Mouse (Mus musculus) cerebellum, adult 2 months (tissue): Measurements from ENCODE around the gene Klf14. TPM values are rescaled to one million over a fixed set of nuclear protein-coding genes. Genes with fewer than 3 reads are reported as not detected.

Source experiments
- DNase-seq, 2 experiments: peaks; one replicate each; pipeline ENCODE4 v3.0.0; 2021
- H3K27ac ChIP-seq: fragments of 200-500 bp; 2 replicates; pipeline ENCODE4 v1.5.1; 2012; ENCODE audit warnings: low read length, control low read depth, inconsistent platforms; ENCODE audit not compliant: insufficient read depth
- H3K27me3 ChIP-seq: fragments of 200-500 bp; 2 replicates; pipeline ENCODE4 v1.6.1; 2012; ENCODE audit warnings: inconsistent platforms, mild to moderate bottlenecking, low read length, moderate library complexity; ENCODE audit not compliant: control insufficient read depth, insufficient read depth
- H3K4me1 ChIP-seq: fragments of 200-500 bp; 2 replicates; pipeline ENCODE4 v1.6.1; 2011; ENCODE audit warnings: low read length; ENCODE audit not compliant: control insufficient read depth, insufficient read depth
- H3K4me3 ChIP-seq: fragments of 200-500 bp; replicated peaks from 2 replicates; pipeline ENCODE3; 2011; ENCODE audit warnings: mild to moderate bottlenecking, low read depth, low read length, control low read depth; ENCODE audit not compliant: insufficient read depth
- CTCF ChIP-seq: fragments of 200-500 bp; IDR thresholded peaks from 2 replicates; pipeline ENCODE4 v1.5.1; 2011; ENCODE audit warnings: low read depth, mild to moderate bottlenecking, control low read depth, low read length, moderate library complexity, borderline replicate concordance; ENCODE audit not compliant: insufficient read depth
- POLR2A ChIP-seq: fragments of 200-500 bp; IDR thresholded peaks from 2 replicates; pipeline ENCODE4 v1.6.1; 2011; ENCODE audit warnings: low read length, control low read depth, borderline replicate concordance; ENCODE audit not compliant: insufficient read depth
- WGBS: fragments of 180-500 bp; shearing (Covaris S2); methylation state at CpG from one replicate; pipeline ENCODE4 v1.1.7; 2018; 5-methylcytosine and 5-hydroxymethylcytosine counted together
- polyA plus RNA-seq: library from polyadenylated mRNA; depleted of rRNA; stranded (reverse); fragments of >200 nt; gene quantifications from 2 replicates; pipeline ENCODE4 v1.2.3, GENCODE M21; 2012; rRNA removed

Klf14 gene
- polyA plus RNA-seq, 1 experiment = not detected

- Histone ChIP-seq H3K4me3 (no peak overlapping the region), H3K4me1 (no peaks in the 10 kb centered on the region), H3K27ac (no peak overlapping the region), H3K27me3 (peaks cover 14% of the 10 kb centered on the region)
- peak in 1 of 2 experiments; percentile 14 for DNase-seq
- TF ChIP-seq CTCF = no peak
- no peak for TF ChIP-seq POLR2A
- 5% methylated on average over 84 of the region's 84 CpGs for WGBS
These were observed 818 bp downstream of the Klf14 start for GRCm38 (mm10) chr6:30957784-30958735.

GRCm38 (mm10) chr6:30939264-30939663 lies 19.6 kb downstream of the Klf14 start:
- Histone ChIP-seq H3K4me3 (no peak overlapping the region), H3K4me1 (no peaks in the 10 kb centered on the region), H3K27me3 (no peaks in the 10 kb centered on the region), H3K27ac (no peak overlapping the region)
- DNase-seq = no peak
- TF ChIP-seq POLR2A (no peak), CTCF (no peak)
- 60% methylated on average over 5 of the region's 5 CpGs for WGBS

GRCm38 (mm10) chr6:30922821-30923220 lies 36.1 kb downstream of the Klf14 start:
- H3K4me1 ChIP-seq = no peaks in the 10 kb centered on the region; the same call in none of the 2 replicates
- no peak for DNase-seq
- no peak overlapping the region for H3K4me3 ChIP-seq
- no peak for TF ChIP-seq CTCF
- TF ChIP-seq POLR2A = no peak
- no peak overlapping the region for H3K27ac ChIP-seq
- no peaks in the 10 kb centered on the region for H3K27me3 ChIP-seq
- 60% methylated on average over 2 of the region's 2 CpGs for WGBS

GRCm38 (mm10) chr6:30921826-30922225 lies 37.1 kb downstream of the Klf14 start:
- H3K27me3 ChIP-seq = no peaks in the 10 kb centered on the region
- DNase-seq = no peak
- no peaks in the 10 kb centered on the region; the same call in none of the 2 replicates for H3K4me1 ChIP-seq
- TF ChIP-seq POLR2A = no peak
- TF ChIP-seq CTCF = no peak
- WGBS = 37% methylated on average over 10 of the region's 11 CpGs
- H3K4me3 ChIP-seq = peak overlapping the region; percentile 12
- no peak overlapping the region for H3K27ac ChIP-seq

GRCm38 (mm10) chr6:30920834-30921675 lies 37.8 kb downstream of the Klf14 start:
- H3K27me3 ChIP-seq = no peaks in the 10 kb centered on the region
- TF ChIP-seq POLR2A (no peak), CTCF (no peak)
- H3K27ac ChIP-seq = no peak overlapping the region
- whole genome bisulfite sequencing = 12% methylated on average over 21 of the region's 21 CpGs
- H3K4me1 ChIP-seq = no peaks in the 10 kb centered on the region; the same call in none of the 2 replicates
- peak; percentile 13 to 15 for DNase-seq
- H3K4me3 ChIP-seq = peak overlapping the region; percentile 82

- Histone ChIP-seq H3K4me3 (no peak within 1 kb of the TSS), H3K27me3 (no peaks in the 10 kb centered on the region), H3K27ac (no peak within 1 kb of the TSS), H3K4me1 (no peaks in the 10 kb centered on the region)
- no peak for DNase-seq
- TF ChIP-seq CTCF (no peak), POLR2A (no peak)
- WGBS = 96% methylated on average over 2 of the region's 2 CpGs
These were observed 43.4 kb downstream of the Klf14 start, which contains the start of gene Tsga13 for GRCm38 (mm10) chr6:30915473-30915872. TSS of gene Tsga13 (minus strand) at chr6:30915573.

- DNase-seq = no peak
- TF ChIP-seq CTCF (no peak), POLR2A (no peak)
- Histone ChIP-seq H3K27me3 (no peaks in the 10 kb centered on the region), H3K27ac (no peak overlapping the region), H3K4me3 (no peak overlapping the region), H3K4me1 (no peaks in the 10 kb centered on the region)
- WGBS = 44% methylated on average over 3 of the region's 3 CpGs
These were observed 50.9 kb downstream of the Klf14 start for GRCm38 (mm10) chr6:30907970-30908369.

Other genes starting within 250 kb of the Klf14 start
- gene Mest, start 235.5 kb downstream of the Klf14 start, polyA plus RNA-seq = 25.3 and 32.9 TPM in 2 replicates
- 68.2 and 73.6 TPM in 2 replicates for gene Copg2, start 62.3 kb downstream of the Klf14 start, polyA plus RNA-seq
- gene Tsga13, start 43.5 kb downstream of the Klf14 start, polyA plus RNA-seq = not detected in 2 replicates